Mouse (Mus musculus): Measurements from ENCODE around the gene Noxo1. TPM values are rescaled to one million over a fixed set of nuclear protein-coding genes. Genes with fewer than 3 reads are reported as not detected.

Noxo1 gene
- polyA plus RNA-seq, 1 experiment from 2014 or later = 0.42 TPM

DNA sequence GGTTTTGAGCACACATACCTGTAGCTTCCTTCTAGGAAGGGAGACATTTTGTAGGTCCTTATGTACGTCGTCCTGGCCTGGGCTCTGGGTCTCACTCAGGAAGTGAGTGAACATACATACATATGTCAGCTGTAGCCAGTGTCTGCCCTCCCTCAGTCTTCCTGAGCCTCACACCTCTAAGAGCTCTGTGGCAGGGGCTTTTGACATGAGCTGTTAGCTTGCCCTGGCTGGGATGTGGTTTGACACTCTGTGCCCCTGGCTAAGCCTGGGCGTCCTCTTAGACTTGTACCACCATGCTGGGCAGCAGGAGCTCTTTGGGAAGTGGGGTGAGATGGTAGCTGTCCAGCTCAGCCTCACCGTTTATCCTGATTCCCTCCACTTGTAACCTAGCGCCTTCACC lies 24.7 kb upstream of the Noxo1 start:
- H3K27me3 ChIP-seq (ENCODE audit: control insufficient read depth, insufficient read depth, low read depth, low read length) = no peaks in the 10 kb centered on the region
- H3K4me1 ChIP-seq (ENCODE audit: control insufficient read depth, low read depth, low read length) = peaks cover 27% of the 10 kb centered on the region
- WGBS (ENCODE audit: insufficient replicate concordance) = 53% methylated on average over 5 of the region's 5 CpGs

DNA sequence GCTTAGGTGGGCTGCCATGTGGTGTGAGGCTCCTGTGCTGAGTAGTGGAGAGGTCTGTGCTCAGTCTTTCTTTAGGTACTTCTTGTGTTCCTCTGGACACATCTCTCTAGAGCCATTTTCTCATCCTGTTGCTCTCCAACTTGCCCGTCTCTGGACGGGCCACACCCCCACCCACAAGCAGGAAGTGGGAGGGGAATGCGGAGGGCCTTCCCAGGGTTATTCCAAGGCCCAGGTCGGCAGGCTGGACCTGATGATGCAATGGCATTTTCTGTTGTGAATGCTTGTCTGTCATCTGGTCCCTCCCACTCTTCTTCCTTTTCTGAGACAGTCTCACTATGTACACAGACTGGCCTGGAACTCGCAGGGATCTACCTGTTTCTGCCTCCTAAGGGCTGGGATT lies 23.9 kb upstream of the Noxo1 start:
- Histone ChIP-seq H3K27me3 (ENCODE audit: control insufficient read depth, insufficient read depth, low read depth, low read length) (no peaks in the 10 kb centered on the region), H3K4me2 (ENCODE audit: low read depth, low read length) (peak overlapping the region; percentile 41), H3K36me3 (ENCODE audit: control insufficient read depth, insufficient read depth) (no peaks in the 10 kb centered on the region), H3K27ac (ENCODE audit: low read length) (peak overlapping the region; percentile 2; the same call in 1 of the 2 replicates), H3K4me3 (ENCODE audit: low read depth, low read length) (no peak overlapping the region), H3K4me1 (ENCODE audit: control insufficient read depth, low read depth, low read length) (peaks cover 27% of the 10 kb centered on the region), H3K9ac (ENCODE audit: low read depth, low read length) (peak overlapping the region; percentile 31), H3K9me3 (replicated peaks; ENCODE audit: control insufficient read depth, low read length) (no peaks in the 10 kb centered on the region)
- 13% methylated on average over 5 of the region's 5 CpGs for WGBS (ENCODE audit: insufficient replicate concordance)
- peak; percentile 49 for ATAC-seq (ENCODE audit: low read depth)

More for the DNA sequence above, 24.7 kb upstream of the Noxo1 start:
- no peak for ATAC-seq (ENCODE audit: low read depth)
- H3K27ac ChIP-seq (ENCODE audit: low read length) = no peak overlapping the region; the same call in 1 of the 2 replicates
- no peaks in the 10 kb centered on the region for H3K9me3 ChIP-seq (replicated peaks; ENCODE audit: control insufficient read depth, low read length)
- H3K9ac ChIP-seq (ENCODE audit: low read depth, low read length) = peak overlapping the region; percentile 31; the same call in 1 of the 2 replicates
- H3K4me3 ChIP-seq (ENCODE audit: low read depth, low read length) = no peak overlapping the region
- H3K36me3 ChIP-seq (ENCODE audit: control insufficient read depth, insufficient read depth) = no peaks in the 10 kb centered on the region
- peak overlapping the region; percentile 65 for H3K4me2 ChIP-seq (ENCODE audit: low read depth, low read length)

DNA sequence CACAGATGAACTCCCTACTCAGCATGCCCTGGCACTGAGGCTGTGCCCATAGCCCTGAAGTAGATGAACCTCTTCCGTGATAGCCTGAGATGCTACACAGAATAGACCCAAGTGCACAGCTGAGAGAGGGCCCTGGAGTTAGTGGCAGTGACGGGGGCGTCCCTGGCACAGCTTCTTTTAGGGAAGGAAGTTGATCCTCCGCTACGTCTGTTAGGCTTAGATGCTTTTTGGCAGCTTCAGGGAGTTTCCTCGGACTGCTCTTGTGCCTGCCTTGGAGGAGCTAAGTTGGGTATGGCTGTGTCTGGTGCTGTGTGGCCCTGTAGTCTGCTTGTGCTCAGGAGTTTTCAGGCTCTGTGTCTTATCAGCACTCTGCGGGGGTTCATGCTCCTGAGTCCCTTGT lies 21.8 kb upstream of the Noxo1 start:
- Histone ChIP-seq H3K36me3 (ENCODE audit: control insufficient read depth, insufficient read depth) (peaks cover 11% of the 10 kb centered on the region), H3K27ac (ENCODE audit: low read length) (no peak overlapping the region), H3K4me2 (ENCODE audit: low read depth, low read length) (no peak overlapping the region), H3K4me1 (ENCODE audit: control insufficient read depth, low read depth, low read length) (peaks cover 24% of the 10 kb centered on the region), H3K9me3 (replicated peaks; ENCODE audit: control insufficient read depth, low read length) (no peaks in the 10 kb centered on the region), H3K27me3 (ENCODE audit: control insufficient read depth, insufficient read depth, low read depth, low read length) (no peaks in the 10 kb centered on the region), H3K9ac (ENCODE audit: low read depth, low read length) (no peak overlapping the region), H3K4me3 (ENCODE audit: low read depth, low read length) (no peak overlapping the region)
- ATAC-seq (ENCODE audit: low read depth) = no peak
- 53% methylated on average over 7 of the region's 7 CpGs for WGBS (ENCODE audit: insufficient replicate concordance)

DNA sequence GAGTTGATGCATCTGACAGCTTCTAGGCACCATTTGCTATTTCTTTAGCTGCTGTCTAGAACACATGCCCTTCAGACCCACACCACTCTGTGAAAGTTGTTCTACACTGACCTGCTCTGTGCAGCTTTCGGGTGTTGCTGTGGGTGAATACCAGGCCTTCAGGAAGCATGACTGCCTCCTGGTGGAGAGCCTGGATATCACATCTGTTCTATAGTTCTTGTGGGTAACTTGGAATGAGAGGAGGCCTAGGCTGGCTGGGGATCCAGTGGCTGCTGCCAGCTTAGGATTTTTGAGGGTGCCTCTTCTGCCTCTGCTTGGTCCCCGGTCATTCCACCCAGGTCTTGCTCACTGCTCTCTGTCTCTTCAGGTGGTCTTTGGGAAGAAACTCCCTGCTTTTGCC lies 19.8 kb upstream of the Noxo1 start:
- no peak overlapping the region for H3K9ac ChIP-seq (ENCODE audit: low read depth, low read length)
- WGBS (ENCODE audit: insufficient replicate concordance) = 63% methylated on average over 2 of the region's 2 CpGs
- no peak for ATAC-seq (ENCODE audit: low read depth)
- H3K4me1 ChIP-seq (ENCODE audit: control insufficient read depth, low read depth, low read length) = peaks cover 16% of the 10 kb centered on the region
- peaks cover 20% of the 10 kb centered on the region for H3K36me3 ChIP-seq (ENCODE audit: control insufficient read depth, insufficient read depth)
- no peaks in the 10 kb centered on the region for H3K27me3 ChIP-seq (ENCODE audit: control insufficient read depth, insufficient read depth, low read depth, low read length)
- no peak overlapping the region for H3K4me2 ChIP-seq (ENCODE audit: low read depth, low read length)
- H3K4me3 ChIP-seq (ENCODE audit: low read depth, low read length) = no peak overlapping the region
- no peaks in the 10 kb centered on the region for H3K9me3 ChIP-seq (replicated peaks; ENCODE audit: control insufficient read depth, low read length)
- H3K27ac ChIP-seq (ENCODE audit: low read length) = no peak overlapping the region

DNA sequence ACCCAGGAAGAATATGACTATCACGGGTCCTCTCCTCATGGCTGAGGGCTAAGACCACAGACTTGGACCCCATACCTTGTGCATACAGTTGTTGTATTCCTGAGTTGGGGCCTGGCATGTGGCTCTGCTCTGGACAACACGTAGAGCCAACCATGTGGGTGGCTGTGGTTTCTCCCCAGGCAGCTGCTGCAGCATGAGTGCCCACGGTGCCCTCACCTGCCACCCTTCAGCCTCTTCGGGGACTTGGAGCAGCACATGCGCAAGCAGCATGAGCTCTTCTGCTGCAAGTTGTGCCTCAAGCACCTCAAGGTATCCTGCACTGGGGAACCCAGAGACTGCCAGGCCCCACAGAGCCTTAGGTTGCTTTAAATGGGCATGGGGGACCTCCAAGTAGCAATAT lies 19.2 kb upstream of the Noxo1 start:
- H3K9ac ChIP-seq (ENCODE audit: low read depth, low read length) = no peak overlapping the region
- peaks cover 20% of the 10 kb centered on the region for H3K36me3 ChIP-seq (ENCODE audit: control insufficient read depth, insufficient read depth)
- H3K27me3 ChIP-seq (ENCODE audit: control insufficient read depth, insufficient read depth, low read depth, low read length) = no peaks in the 10 kb centered on the region
- ATAC-seq (ENCODE audit: low read depth) = no peak
- H3K9me3 ChIP-seq (replicated peaks; ENCODE audit: control insufficient read depth, low read length) = no peaks in the 10 kb centered on the region
- H3K4me1 ChIP-seq (ENCODE audit: control insufficient read depth, low read depth, low read length) = peaks cover 9% of the 10 kb centered on the region
- 81% methylated on average over 5 of the region's 5 CpGs for WGBS (ENCODE audit: insufficient replicate concordance)
- H3K27ac ChIP-seq (ENCODE audit: low read length) = no peak overlapping the region
- H3K4me2 ChIP-seq (ENCODE audit: low read depth, low read length) = no peak overlapping the region
- no peak overlapping the region for H3K4me3 ChIP-seq (ENCODE audit: low read depth, low read length)

DNA sequence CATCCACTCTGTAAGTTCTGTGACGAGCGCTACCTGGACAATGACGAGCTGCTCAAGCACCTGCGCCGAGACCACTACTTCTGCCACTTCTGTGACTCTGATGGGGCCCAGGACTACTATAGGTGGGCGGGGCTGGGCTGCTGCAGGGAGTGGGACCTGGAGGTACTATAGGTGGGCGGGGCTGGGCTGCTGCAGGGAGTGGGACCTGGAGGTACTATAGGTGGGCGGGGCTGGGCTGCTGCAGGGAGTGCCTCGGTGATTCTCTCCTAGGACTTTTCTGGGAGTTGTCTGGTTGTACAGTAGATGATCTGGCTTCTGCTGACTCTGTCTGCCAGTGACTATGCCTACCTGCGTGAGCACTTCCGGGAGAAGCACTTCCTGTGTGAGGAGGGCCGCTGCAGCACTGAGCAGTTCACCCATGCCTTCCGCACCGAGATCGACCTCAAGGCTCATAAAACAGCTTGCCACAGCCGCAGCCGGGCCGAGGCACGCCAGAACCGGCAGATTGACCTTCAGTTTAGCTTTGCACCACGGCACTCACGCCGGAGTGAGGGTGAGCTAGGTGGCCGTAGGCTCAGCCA lies 18.4 kb upstream of the Noxo1 start:
- Histone ChIP-seq H3K9me3 (replicated peaks; ENCODE audit: control insufficient read depth, low read length) (no peaks in the 10 kb centered on the region), H3K27me3 (ENCODE audit: control insufficient read depth, insufficient read depth, low read depth, low read length) (no peaks in the 10 kb centered on the region), H3K4me1 (ENCODE audit: control insufficient read depth, low read depth, low read length) (peaks cover 4% of the 10 kb centered on the region; the same call in 1 of the 2 replicates), H3K27ac (ENCODE audit: low read length) (no peak overlapping the region), H3K4me3 (ENCODE audit: low read depth, low read length) (no peak overlapping the region), H3K9ac (ENCODE audit: low read depth, low read length) (no peak overlapping the region), H3K36me3 (ENCODE audit: control insufficient read depth, insufficient read depth) (peaks cover 20% of the 10 kb centered on the region), H3K4me2 (ENCODE audit: low read depth, low read length) (no peak overlapping the region)
- WGBS (ENCODE audit: insufficient replicate concordance) = 81% methylated on average over 24 of the region's 24 CpGs
- ATAC-seq (ENCODE audit: low read depth) = no peak

DNA sequence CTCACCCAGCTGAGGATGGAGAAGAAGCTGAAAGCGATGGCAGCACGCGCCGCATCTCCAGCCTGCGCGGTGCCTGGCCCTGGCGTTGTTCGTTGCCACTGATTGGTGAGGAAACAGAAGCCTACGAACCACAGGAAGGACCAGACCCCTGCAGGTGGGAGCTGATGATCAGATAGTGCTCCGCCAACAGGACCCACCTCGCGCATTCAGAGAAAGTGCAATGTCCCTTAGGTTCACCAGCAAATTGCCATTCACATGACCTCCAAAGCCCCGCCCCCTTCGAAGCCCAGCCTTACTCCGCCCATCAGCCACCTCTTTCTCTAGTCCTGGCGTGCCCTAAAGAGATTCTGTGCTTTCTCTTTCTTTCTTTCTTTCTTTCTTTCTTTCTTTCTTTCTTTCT lies 9.5 kb upstream of the Noxo1 start:
- peaks cover 19% of the 10 kb centered on the region for H3K4me1 ChIP-seq (ENCODE audit: control insufficient read depth, low read depth, low read length)
- H3K4me2 ChIP-seq (ENCODE audit: low read depth, low read length) = peak overlapping the region; percentile 50
- H3K9me3 ChIP-seq (replicated peaks; ENCODE audit: control insufficient read depth, low read length) = no peaks in the 10 kb centered on the region
- 32% methylated on average over 16 of the region's 16 CpGs for WGBS (ENCODE audit: insufficient replicate concordance)
- no peaks in the 10 kb centered on the region for H3K36me3 ChIP-seq (ENCODE audit: control insufficient read depth, insufficient read depth)
- H3K4me3 ChIP-seq (ENCODE audit: low read depth, low read length) = peak overlapping the region; percentile 20
- peak; percentile 50; the same call in 1 of the 2 replicates for ATAC-seq (ENCODE audit: low read depth)
- H3K27ac ChIP-seq (ENCODE audit: low read length) = no peak overlapping the region
- H3K27me3 ChIP-seq (ENCODE audit: control insufficient read depth, insufficient read depth, low read depth, low read length) = peaks cover 45% of the 10 kb centered on the region
- no peak overlapping the region for H3K9ac ChIP-seq (ENCODE audit: low read depth, low read length)

DNA sequence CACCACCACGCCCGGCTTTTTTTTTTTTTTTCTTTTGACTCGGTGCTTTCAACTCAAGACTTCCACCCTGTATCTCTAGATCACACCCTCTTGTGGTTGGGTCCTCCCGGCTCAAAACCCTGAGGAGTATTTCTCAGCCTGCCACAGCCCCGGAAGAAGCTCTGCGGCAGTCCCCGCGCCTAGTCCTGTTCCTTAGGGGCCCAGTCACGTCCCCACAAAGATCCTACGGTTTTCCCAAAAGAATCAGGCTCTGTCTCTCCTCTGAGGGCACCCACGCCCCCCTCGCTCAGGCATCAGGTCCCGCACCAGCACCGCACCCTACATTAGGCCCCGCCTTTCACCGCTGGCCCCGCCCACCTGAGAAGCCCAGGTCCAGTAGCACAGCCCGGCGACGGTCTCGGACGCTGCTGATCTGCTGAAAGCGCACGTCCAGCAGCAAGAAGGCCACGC lies 8.9 kb upstream of the Noxo1 start:
- peak overlapping the region; percentile 59 for H3K4me3 ChIP-seq (ENCODE audit: low read depth, low read length)
- peak overlapping the region; percentile 44; the same call in 1 of the 2 replicates for H3K9ac ChIP-seq (ENCODE audit: low read depth, low read length)
- peaks cover 19% of the 10 kb centered on the region for H3K4me1 ChIP-seq (ENCODE audit: control insufficient read depth, low read depth, low read length)
- H3K9me3 ChIP-seq (replicated peaks; ENCODE audit: control insufficient read depth, low read length) = no peaks in the 10 kb centered on the region
- peaks cover 48% of the 10 kb centered on the region for H3K27me3 ChIP-seq (ENCODE audit: control insufficient read depth, insufficient read depth, low read depth, low read length)
- no peaks in the 10 kb centered on the region; the same call in 1 of the 2 replicates for H3K36me3 ChIP-seq (ENCODE audit: control insufficient read depth, insufficient read depth)
- H3K27ac ChIP-seq (ENCODE audit: low read length) = no peak overlapping the region
- H3K4me2 ChIP-seq (ENCODE audit: low read depth, low read length) = peak overlapping the region; percentile 78
- WGBS (ENCODE audit: insufficient replicate concordance) = under 1% methylated on average over 24 of the region's 25 CpGs
- ATAC-seq (ENCODE audit: low read depth) = peak; percentile 74

DNA sequence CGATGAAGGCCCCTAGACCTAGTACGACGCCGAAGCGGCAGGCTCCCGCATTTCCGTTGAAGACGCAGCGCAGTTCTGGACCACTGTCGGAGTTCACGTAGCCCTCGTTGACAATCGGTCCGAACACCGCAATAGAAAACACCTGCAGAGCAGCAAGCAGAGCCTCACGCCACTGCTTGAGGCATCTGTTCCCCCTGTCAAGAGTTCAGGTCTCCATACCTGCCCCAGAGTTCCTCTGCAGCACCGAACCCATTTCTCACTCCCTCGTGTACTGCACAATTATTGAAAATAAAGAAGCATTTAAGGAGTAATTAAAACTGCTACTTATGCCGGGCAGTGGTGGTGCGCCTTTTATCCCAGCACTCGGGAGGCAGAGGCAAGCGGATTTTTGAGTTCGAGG lies 8.4 kb upstream of the Noxo1 start:
- H3K27me3 ChIP-seq (ENCODE audit: control insufficient read depth, insufficient read depth, low read depth, low read length) = peaks cover 49% of the 10 kb centered on the region
- WGBS (ENCODE audit: insufficient replicate concordance) = 16% methylated on average over 23 of the region's 23 CpGs
- H3K9ac ChIP-seq (ENCODE audit: low read depth, low read length) = no peak overlapping the region; the same call in 1 of the 2 replicates
- H3K27ac ChIP-seq (ENCODE audit: low read length) = no peak overlapping the region
- H3K4me3 ChIP-seq (ENCODE audit: low read depth, low read length) = peak overlapping the region; percentile 59
- no peaks in the 10 kb centered on the region; the same call in 1 of the 2 replicates for H3K36me3 ChIP-seq (ENCODE audit: control insufficient read depth, insufficient read depth)
- H3K4me1 ChIP-seq (ENCODE audit: control insufficient read depth, low read depth, low read length) = peaks cover 19% of the 10 kb centered on the region
- no peaks in the 10 kb centered on the region for H3K9me3 ChIP-seq (replicated peaks; ENCODE audit: control insufficient read depth, low read length)
- peak overlapping the region; percentile 78 for H3K4me2 ChIP-seq (ENCODE audit: low read depth, low read length)
- no peak for ATAC-seq (ENCODE audit: low read depth)

Measured in liver, embryonic 16.5 days (tissue).